Mouse (Mus musculus) small intestine, adult 2 months (tissue): ENCODE results near the gene Atp8a1.

Experiments
- CTCF ChIP-seq: fragments of 200-500 bp; IDR thresholded peaks from 2 replicates; pipeline ENCODE4 v1.5.1; 2012; ENCODE audit warnings: low read depth, mild to moderate bottlenecking, control low read depth, inconsistent platforms, low read length, moderate library complexity, mixed read lengths; ENCODE audit not compliant: insufficient replicate concordance, insufficient read length; ENCODE audit errors: extremely low read depth
- POLR2A ChIP-seq: fragments of 200-500 bp; IDR thresholded peaks from 2 replicates; pipeline ENCODE4 v1.6.1; 2012; ENCODE audit warnings: low read depth, mild to moderate bottlenecking, control low read depth, inconsistent platforms, low read length, moderate library complexity

DNA sequence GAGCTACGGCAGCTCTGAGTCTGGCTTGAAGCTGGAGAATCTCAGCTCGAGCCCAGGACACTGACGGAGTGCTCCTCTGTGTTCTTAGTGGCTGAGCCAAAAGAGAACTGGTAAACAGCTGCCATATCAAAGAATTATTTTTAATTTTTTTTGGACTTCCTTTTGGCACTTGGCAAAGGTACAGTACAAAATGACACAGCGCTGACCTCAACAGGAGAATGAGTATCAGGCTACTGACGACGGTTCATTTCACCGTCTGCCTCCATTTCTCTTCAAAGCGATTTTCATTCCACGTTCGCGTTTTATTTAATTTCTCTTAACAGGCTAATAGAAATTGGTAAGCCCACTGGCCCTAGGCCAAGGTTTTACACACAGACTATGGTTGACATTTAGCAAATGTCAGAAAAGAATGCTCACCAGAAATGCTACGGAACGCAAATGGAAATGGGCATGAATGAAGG lies 177.8 kb downstream of the Atp8a1 start:
- TF ChIP-seq POLR2A = no peak
- no peak for TF ChIP-seq CTCF
